Mouse (Mus musculus): ENCODE measurements around the gene Gca. TPM values are rescaled to one million over a fixed set of nuclear protein-coding genes. Genes with fewer than 3 reads are reported as not detected.
A peak's percentile ranks its signal among the peaks of the same experiment; 100 is the strongest.

Gca gene
- polyA plus RNA-seq, 1 experiment from 2014 or later: 7.1 TPM

GRCm38 (mm10) chr2:62660565-62660964 lies 3.5 kb upstream of the Gca start:
- H3K4me3 ChIP-seq (ENCODE audit: low read depth, low read length): no peak overlapping the region
- no peaks in the 10 kb centered on the region for H3K9me3 ChIP-seq (replicated peaks; ENCODE audit: control insufficient read depth, low read length)
- no peaks in the 10 kb centered on the region for H3K36me3 ChIP-seq (ENCODE audit: control insufficient read depth, insufficient read depth, low read length)
- H3K4me2 ChIP-seq (ENCODE audit: low read length): no peak overlapping the region
- DNase-seq (ENCODE audit: low spot score) (no peak), ATAC-seq (no peak)
- H3K27ac ChIP-seq (ENCODE audit: low read depth, low read length): no peak overlapping the region
- H3K4me1 ChIP-seq (ENCODE audit: control insufficient read depth, insufficient read depth, low read length): no peaks in the 10 kb centered on the region
- WGBS: 53% methylated on average over 6 of the region's 6 CpGs
- no peak overlapping the region for H3K9ac ChIP-seq (ENCODE audit: low read length)
- H3K27me3 ChIP-seq (replicated peaks; ENCODE audit: control insufficient read depth, insufficient read depth, low read length): no peaks in the 10 kb centered on the region

GRCm38 (mm10) chr2:62662560-62662959 lies 1.5 kb upstream of the Gca start:
- Histone ChIP-seq H3K9ac (ENCODE audit: low read length) (no peak overlapping the region), H3K27me3 (replicated peaks; ENCODE audit: control insufficient read depth, insufficient read depth, low read length) (no peaks in the 10 kb centered on the region), H3K36me3 (ENCODE audit: control insufficient read depth, insufficient read depth, low read length) (no peaks in the 10 kb centered on the region), H3K27ac (ENCODE audit: low read depth, low read length) (no peak overlapping the region), H3K4me2 (ENCODE audit: low read length) (no peak overlapping the region), H3K4me1 (ENCODE audit: control insufficient read depth, insufficient read depth, low read length) (no peaks in the 10 kb centered on the region), H3K4me3 (ENCODE audit: low read depth, low read length) (no peak overlapping the region), H3K9me3 (replicated peaks; ENCODE audit: control insufficient read depth, low read length) (no peaks in the 10 kb centered on the region)
- WGBS: 57% methylated on average over 3 of the region's 3 CpGs
- DNase-seq (ENCODE audit: low spot score) (peak; percentile 57), ATAC-seq (no peak)

- Histone ChIP-seq H3K4me1 (ENCODE audit: control insufficient read depth, insufficient read depth, low read length) (no peaks in the 10 kb centered on the region), H3K9me3 (replicated peaks; ENCODE audit: control insufficient read depth, low read length) (no peaks in the 10 kb centered on the region), H3K36me3 (ENCODE audit: control insufficient read depth, insufficient read depth, low read length) (no peaks in the 10 kb centered on the region), H3K4me2 (ENCODE audit: low read length) (peak overlapping the region; percentile 91), H3K9ac (ENCODE audit: low read length) (peak overlapping the region; percentile 66; the same call in 1 of the 2 replicates), H3K4me3 (ENCODE audit: low read depth, low read length) (peak overlapping the region; percentile 64), H3K27me3 (replicated peaks; ENCODE audit: control insufficient read depth, insufficient read depth, low read length) (no peaks in the 10 kb centered on the region), H3K27ac (ENCODE audit: low read depth, low read length) (no peak overlapping the region)
- no peak for DNase-seq (ENCODE audit: low spot score)
- WGBS: 65% methylated on average over 7 of the region's 7 CpGs
- ATAC-seq: no peak
Observed at GRCm38 (mm10) chr2:62664839-62665238, 754 bp downstream of the Gca start.

GRCm38 (mm10) chr2:62665536-62665935 lies 1.5 kb downstream of the Gca start:
- H3K27ac ChIP-seq (ENCODE audit: low read depth, low read length): no peak overlapping the region
- H3K27me3 ChIP-seq (replicated peaks; ENCODE audit: control insufficient read depth, insufficient read depth, low read length): no peaks in the 10 kb centered on the region
- no peak overlapping the region for H3K4me3 ChIP-seq (ENCODE audit: low read depth, low read length)
- no peaks in the 10 kb centered on the region for H3K4me1 ChIP-seq (ENCODE audit: control insufficient read depth, insufficient read depth, low read length)
- no peak for ATAC-seq
- no peak overlapping the region for H3K4me2 ChIP-seq (ENCODE audit: low read length)
- DNase-seq (ENCODE audit: low spot score): no peak
- WGBS: 46% methylated on average over 1 of the region's 1 CpGs
- no peaks in the 10 kb centered on the region for H3K9me3 ChIP-seq (replicated peaks; ENCODE audit: control insufficient read depth, low read length)
- H3K36me3 ChIP-seq (ENCODE audit: control insufficient read depth, insufficient read depth, low read length): no peaks in the 10 kb centered on the region
- no peak overlapping the region for H3K9ac ChIP-seq (ENCODE audit: low read length)

GRCm38 (mm10) chr2:62669848-62670247 lies 5.8 kb downstream of the Gca start:
- no peaks in the 10 kb centered on the region for H3K4me1 ChIP-seq (ENCODE audit: control insufficient read depth, insufficient read depth, low read length)
- 59% methylated on average over 3 of the region's 3 CpGs for whole genome bisulfite sequencing
- no peak for ATAC-seq

GRCm38 (mm10) chr2:62670301-62670700 lies 6.2 kb downstream of the Gca start:
- DNase-seq (ENCODE audit: low spot score): no peak
- H3K4me3 ChIP-seq (ENCODE audit: low read depth, low read length): no peak overlapping the region
- H3K4me2 ChIP-seq (ENCODE audit: low read length): no peak overlapping the region
- 89% methylated on average over 5 of the region's 5 CpGs for WGBS
- no peak overlapping the region for H3K9ac ChIP-seq (ENCODE audit: low read length)
- no peak for ATAC-seq
- no peak overlapping the region for H3K27ac ChIP-seq (ENCODE audit: low read depth, low read length)
- no peaks in the 10 kb centered on the region for H3K36me3 ChIP-seq (ENCODE audit: control insufficient read depth, insufficient read depth, low read length)
- no peaks in the 10 kb centered on the region for H3K9me3 ChIP-seq (replicated peaks; ENCODE audit: control insufficient read depth, low read length)
- H3K27me3 ChIP-seq (replicated peaks; ENCODE audit: control insufficient read depth, insufficient read depth, low read length): no peaks in the 10 kb centered on the region
- no peaks in the 10 kb centered on the region for H3K4me1 ChIP-seq (ENCODE audit: control insufficient read depth, insufficient read depth, low read length)

More at GRCm38 (mm10) chr2:62669848-62670247, 5.8 kb downstream of the Gca start:
- no peak for DNase-seq (ENCODE audit: low spot score)
- Histone ChIP-seq H3K27me3 (replicated peaks; ENCODE audit: control insufficient read depth, insufficient read depth, low read length) (no peaks in the 10 kb centered on the region), H3K36me3 (ENCODE audit: control insufficient read depth, insufficient read depth, low read length) (no peaks in the 10 kb centered on the region), H3K4me3 (ENCODE audit: low read depth, low read length) (no peak overlapping the region), H3K27ac (ENCODE audit: low read depth, low read length) (no peak overlapping the region), H3K9ac (ENCODE audit: low read length) (no peak overlapping the region), H3K4me2 (ENCODE audit: low read length) (no peak overlapping the region), H3K9me3 (replicated peaks; ENCODE audit: control insufficient read depth, low read length) (no peaks in the 10 kb centered on the region)

GRCm38 (mm10) chr2:62670767-62671166 lies 6.7 kb downstream of the Gca start:
- Histone ChIP-seq H3K27me3 (replicated peaks; ENCODE audit: control insufficient read depth, insufficient read depth, low read length) (no peaks in the 10 kb centered on the region), H3K9me3 (replicated peaks; ENCODE audit: control insufficient read depth, low read length) (no peaks in the 10 kb centered on the region), H3K4me1 (ENCODE audit: control insufficient read depth, insufficient read depth, low read length) (no peaks in the 10 kb centered on the region), H3K9ac (ENCODE audit: low read length) (no peak overlapping the region), H3K4me2 (ENCODE audit: low read length) (no peak overlapping the region), H3K36me3 (ENCODE audit: control insufficient read depth, insufficient read depth, low read length) (no peaks in the 10 kb centered on the region), H3K27ac (ENCODE audit: low read depth, low read length) (no peak overlapping the region), H3K4me3 (ENCODE audit: low read depth, low read length) (no peak overlapping the region)
- no peak for DNase-seq (ENCODE audit: low spot score)
- no peak for ATAC-seq
- WGBS: 87% methylated on average over 4 of the region's 4 CpGs

GRCm38 (mm10) chr2:62672788-62673187 lies 8.7 kb downstream of the Gca start:
- Histone ChIP-seq H3K4me2 (ENCODE audit: low read length) (no peak overlapping the region), H3K4me3 (ENCODE audit: low read depth, low read length) (no peak overlapping the region), H3K9me3 (replicated peaks; ENCODE audit: control insufficient read depth, low read length) (no peaks in the 10 kb centered on the region), H3K36me3 (ENCODE audit: control insufficient read depth, insufficient read depth, low read length) (no peaks in the 10 kb centered on the region), H3K9ac (ENCODE audit: low read length) (no peak overlapping the region), H3K27ac (ENCODE audit: low read depth, low read length) (no peak overlapping the region), H3K27me3 (replicated peaks; ENCODE audit: control insufficient read depth, insufficient read depth, low read length) (no peaks in the 10 kb centered on the region), H3K4me1 (ENCODE audit: control insufficient read depth, insufficient read depth, low read length) (no peaks in the 10 kb centered on the region)
- ATAC-seq: no peak
- WGBS: 91% methylated on average over 5 of the region's 5 CpGs
- DNase-seq (ENCODE audit: low spot score): no peak

- H3K4me3 ChIP-seq (ENCODE audit: low read depth, low read length): no peak overlapping the region
- H3K27ac ChIP-seq (ENCODE audit: low read depth, low read length): no peak overlapping the region
- no peaks in the 10 kb centered on the region for H3K36me3 ChIP-seq (ENCODE audit: control insufficient read depth, insufficient read depth, low read length)
- DNase-seq (ENCODE audit: low spot score) (peak; percentile 45), ATAC-seq (peak; percentile 65; the same call in 1 of the 2 replicates)
- no peak overlapping the region for H3K9ac ChIP-seq (ENCODE audit: low read length)
- 0 out of 2 replicates have a peak overlapping the region, but pooled peaks have one; percentile 12 for H3K4me2 ChIP-seq (ENCODE audit: low read length)
- WGBS: 31% methylated on average over 8 of the region's 8 CpGs
- H3K4me1 ChIP-seq (ENCODE audit: control insufficient read depth, insufficient read depth, low read length): 0 out of 2 replicates have a peak, but pooled peaks cover 4% of the 10 kb centered on the region
- no peaks in the 10 kb centered on the region for H3K27me3 ChIP-seq (replicated peaks; ENCODE audit: control insufficient read depth, insufficient read depth, low read length)
- no peaks in the 10 kb centered on the region for H3K9me3 ChIP-seq (replicated peaks; ENCODE audit: control insufficient read depth, low read length)
Observed at GRCm38 (mm10) chr2:62681667-62682066, 17.6 kb downstream of the Gca start.
